Mouse (Mus musculus) olfactory bulb, adult 2 months (tissue): Measurements from ENCODE around the gene Clec4e. TPM values are rescaled to one million over a fixed set of nuclear protein-coding genes. Genes with fewer than 3 reads are reported as not detected.
"Not testable (repeated sequence)": the region's sequence is repeated elsewhere in the genome, so short reads cannot be mapped to it uniquely, and the experiment has no call there.

Experiments
- H3K27ac ChIP-seq: fragments of 200-500 bp; 2 replicates; pipeline ENCODE4 v1.5.1; 2012; ENCODE audit warnings: low read depth, low read length; ENCODE audit not compliant: insufficient read depth
- H3K4me1 ChIP-seq: fragments of 200-500 bp; 2 replicates; pipeline ENCODE4 v1.6.1; 2012; ENCODE audit warnings: low read length; ENCODE audit not compliant: control insufficient read depth, insufficient read depth
- H3K4me3 ChIP-seq: fragments of 200-500 bp; 2 replicates; pipeline ENCODE4 v1.5.1; 2012; ENCODE audit warnings: mild to moderate bottlenecking, low read depth, low read length, moderate library complexity; ENCODE audit not compliant: insufficient read depth
- CTCF ChIP-seq: fragments of 200-500 bp; IDR thresholded peaks from 2 replicates; pipeline ENCODE4 v1.5.1; 2012; ENCODE audit warnings: low read depth, mild to moderate bottlenecking, low read length, moderate library complexity; ENCODE audit not compliant: insufficient read depth
- POLR2A ChIP-seq: fragments of 200-500 bp; IDR thresholded peaks from 2 replicates; pipeline ENCODE4 v1.6.1; 2012; ENCODE audit warnings: mild to moderate bottlenecking, low read depth, low read length, moderate library complexity; ENCODE audit not compliant: insufficient read depth
- WGBS: fragments of 180-500 bp; shearing (Covaris S2); methylation state at CpG from one replicate; pipeline ENCODE4 v1.1.7; 2018; 5-methylcytosine and 5-hydroxymethylcytosine counted together
- polyA plus RNA-seq: library from polyadenylated mRNA; stranded (reverse); fragments of >200 nt; gene quantifications from 2 replicates; pipeline ENCODE4 v1.2.4, GENCODE M21; 2012; ENCODE audit warnings: low replicate concordance; ENCODE audit not compliant: missing spikeins, insufficient read depth, insufficient read length

Gene Clec4e
- polyA plus RNA-seq: not detected in 2 replicates

DNA sequence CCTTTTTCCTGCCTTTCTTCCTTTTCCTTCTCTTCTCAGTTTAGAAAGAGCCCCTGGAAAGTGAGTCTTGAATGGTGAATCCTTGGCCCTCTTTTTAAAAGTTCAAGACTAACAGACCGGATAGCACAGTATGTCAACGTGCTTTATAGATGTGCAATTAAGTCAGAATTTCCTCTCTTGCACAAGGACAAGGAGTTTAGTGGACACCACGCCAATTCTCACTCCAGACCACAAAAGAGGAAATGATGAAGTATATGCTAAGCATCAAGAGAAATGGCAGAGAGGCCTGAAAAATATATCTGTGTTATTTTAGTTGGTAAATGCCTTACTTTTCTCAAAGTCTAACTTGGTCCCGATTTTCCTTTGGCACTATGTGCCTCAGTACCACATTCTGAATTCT lies at the start of gene Clec4e:
TSS of gene Clec4e (minus strand) at position 118 of the 400 bp plus-strand sequence.
- Histone ChIP-seq H3K4me1 (no peaks in the 10 kb centered on the region), H3K4me3 (no peak within 1 kb of the TSS), H3K27ac (no peak within 1 kb of the TSS)
- 76% methylated on average over 4 of the region's 4 CpGs for WGBS
- no peak for TF ChIP-seq POLR2A

DNA sequence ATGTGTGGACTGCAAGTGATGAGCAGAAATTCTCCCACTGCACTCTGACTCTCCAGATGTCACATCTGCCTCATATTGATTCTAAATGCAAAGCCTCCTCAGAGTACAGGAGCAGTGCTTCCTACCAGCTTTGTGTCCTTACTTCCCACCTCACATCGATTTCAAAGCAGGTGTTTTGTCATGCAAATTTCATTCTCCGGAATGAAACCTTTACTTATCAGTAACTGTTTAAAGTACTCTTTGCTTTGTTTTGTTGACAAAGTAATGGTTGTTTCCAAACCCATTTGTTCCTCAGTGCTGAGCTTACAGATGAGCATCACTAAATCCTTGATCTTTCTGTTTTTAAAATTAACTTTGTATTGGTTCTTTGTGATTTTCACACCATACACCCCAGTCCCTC lies 42.8 kb upstream of the Clec4e start:
- Histone ChIP-seq H3K27ac (no peak overlapping the region), H3K4me1 (no peaks in the 10 kb centered on the region), H3K4me3 (no peak overlapping the region)
- TF ChIP-seq POLR2A (no peak), CTCF (no peak)
- WGBS: 21% methylated on average over 2 of the region's 2 CpGs

GRCm38 (mm10) chr6:123308033-123308432 lies 18.4 kb upstream of the Clec4e start, which contains the start of gene Vmn2r19:
Gene Vmn2r19, plus strand, starts transcription at chr6:123308333.
- TF ChIP-seq POLR2A (no peak), CTCF (no peak)
- no peak within 1 kb of the TSS for H3K27ac ChIP-seq

DNA sequence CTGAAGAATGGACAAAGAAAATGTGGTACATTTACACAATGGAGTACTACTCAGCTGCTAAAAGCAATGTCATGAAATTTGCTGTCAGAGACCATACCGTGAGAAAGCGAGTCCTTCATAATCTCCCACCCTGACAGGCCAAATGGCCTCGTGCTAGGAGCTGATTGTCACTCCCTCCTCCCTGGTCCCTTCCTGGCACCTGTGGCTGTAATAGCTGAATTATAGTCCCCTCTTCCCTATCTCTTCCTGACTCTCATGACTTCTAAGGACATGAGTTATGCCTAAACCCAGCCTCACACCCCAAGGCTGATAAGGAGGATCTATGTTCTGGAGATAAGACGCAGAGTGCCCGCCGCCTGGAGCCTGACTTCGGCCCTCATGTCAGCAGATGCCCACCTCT lies 16.6 kb upstream of the Clec4e start:
- H3K4me1 ChIP-seq, H3K27ac ChIP-seq, H3K4me3 ChIP-seq: not testable (repeated sequence)
- 94% methylated on average over 7 of the region's 7 CpGs for WGBS

More at GRCm38 (mm10) chr6:123308033-123308432, 18.4 kb upstream of the Clec4e start, which contains the start of gene Vmn2r19:
- H3K4me3 ChIP-seq: no peak within 1 kb of the TSS
- 95% methylated on average over 2 of the region's 2 CpGs for WGBS
- no peaks in the 10 kb centered on the region for H3K4me1 ChIP-seq

DNA sequence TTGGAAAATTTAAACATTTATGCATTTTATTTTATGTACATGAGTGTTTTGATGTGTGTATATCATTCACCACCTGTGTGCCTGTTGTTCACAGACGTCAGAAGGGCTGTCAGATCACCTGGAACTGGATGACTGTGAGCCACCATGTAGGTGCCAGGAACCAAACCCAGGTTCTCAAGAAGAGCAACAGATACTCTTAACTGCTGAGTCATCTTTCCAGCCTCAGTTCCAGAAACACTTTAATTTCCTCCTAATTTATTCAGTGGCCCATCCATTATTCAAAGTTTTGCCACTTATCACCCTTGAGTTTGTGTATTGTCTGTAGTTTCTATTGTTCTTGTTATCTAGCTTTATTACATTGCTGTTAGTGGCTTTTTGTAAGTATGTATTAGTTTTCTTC lies 7.0 kb upstream of the Clec4e start:
- TF ChIP-seq POLR2A (no peak), CTCF (no peak)
- no peak overlapping the region for H3K27ac ChIP-seq
- H3K4me3 ChIP-seq: no peak overlapping the region
- WGBS: 62% methylated on average over 1 of the region's 1 CpGs
- H3K4me1 ChIP-seq: no peaks in the 10 kb centered on the region

GRCm38 (mm10) chr6:123293509-123293908 lies 3.8 kb upstream of the Clec4e start:
- not testable (repeated sequence) for H3K4me3 ChIP-seq, H3K4me1 ChIP-seq, H3K27ac ChIP-seq
- 89% methylated on average over 11 of the region's 11 CpGs for whole genome bisulfite sequencing

GRCm38 (mm10) chr6:123292751-123293400 lies 3.2 kb upstream of the Clec4e start:
- Histone ChIP-seq H3K4me1 (no peaks in the 10 kb centered on the region), H3K4me3 (no peak overlapping the region), H3K27ac (no peak overlapping the region)
- 98% methylated on average over 1 of the region's 1 CpGs for WGBS
- TF ChIP-seq CTCF (no peak), POLR2A (no peak)

GRCm38 (mm10) chr6:123288931-123289330 lies 739 bp downstream of the Clec4e start:
- Histone ChIP-seq H3K4me3 (no peak overlapping the region), H3K27ac (no peak overlapping the region), H3K4me1 (no peaks in the 10 kb centered on the region)
- TF ChIP-seq CTCF (no peak), POLR2A (no peak)
- 88% methylated on average over 10 of the region's 10 CpGs for WGBS

DNA sequence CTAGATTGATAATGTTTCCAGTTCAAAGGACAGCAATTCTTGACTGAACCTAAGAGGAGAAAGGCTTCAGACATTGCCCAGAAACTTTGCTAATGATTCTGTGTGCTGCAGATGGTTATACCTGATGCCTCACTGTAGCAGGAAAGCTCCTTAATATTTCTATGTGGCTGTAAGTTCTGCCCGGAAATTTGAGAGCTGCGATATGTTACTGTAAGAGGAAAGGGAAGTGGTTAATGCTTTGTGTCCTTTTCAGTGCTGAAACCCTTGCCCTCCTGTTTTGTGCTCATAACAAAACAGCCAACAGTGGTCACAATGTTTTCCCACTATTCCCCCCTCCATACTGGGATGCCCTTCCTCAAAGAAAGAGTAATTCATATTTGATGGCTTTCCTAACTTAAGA lies 3.4 kb downstream of the Clec4e start:
- no peak overlapping the region for H3K27ac ChIP-seq
- TF ChIP-seq POLR2A (no peak), CTCF (no peak)
- 93% methylated on average over 2 of the region's 2 CpGs for WGBS
- H3K4me3 ChIP-seq: no peak overlapping the region
- no peaks in the 10 kb centered on the region for H3K4me1 ChIP-seq

DNA sequence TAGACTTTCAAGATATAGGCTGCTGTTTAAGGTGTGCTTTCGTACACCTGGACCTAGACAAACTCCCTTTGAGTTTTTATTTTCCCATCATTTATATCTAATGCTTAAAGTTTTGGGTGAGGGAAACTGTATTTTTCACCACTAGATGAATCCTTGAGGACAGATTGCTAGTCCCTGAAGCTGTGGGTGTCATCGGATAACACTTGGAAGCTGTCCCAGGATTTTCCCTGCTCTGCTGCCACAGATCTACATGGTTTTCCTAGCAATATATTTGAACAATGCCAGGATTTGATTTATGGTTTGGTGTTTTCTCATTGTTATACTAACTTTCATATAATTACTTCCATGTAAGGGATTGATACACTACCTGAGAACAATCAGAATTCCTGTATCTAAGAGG lies 10.2 kb downstream of the Clec4e start:
- H3K27ac ChIP-seq: no peak overlapping the region
- TF ChIP-seq CTCF (no peak), POLR2A (no peak)
- 80% methylated on average over 2 of the region's 2 CpGs for WGBS
- H3K4me3 ChIP-seq: no peak overlapping the region
- no peaks in the 10 kb centered on the region for H3K4me1 ChIP-seq
